Mouse (Mus musculus) olfactory bulb, adult 2 months (tissue): ENCODE measurements around the gene Hist1h2af.

ENCODE experiments used
- CTCF ChIP-seq: fragments of 200-500 bp; IDR thresholded peaks from 2 replicates; pipeline ENCODE4 v1.5.1; 2012; ENCODE audit warnings: low read depth, mild to moderate bottlenecking, low read length, moderate library complexity; ENCODE audit not compliant: insufficient read depth
- POLR2A ChIP-seq: fragments of 200-500 bp; IDR thresholded peaks from 2 replicates; pipeline ENCODE4 v1.6.1; 2012; ENCODE audit warnings: mild to moderate bottlenecking, low read depth, low read length, moderate library complexity; ENCODE audit not compliant: insufficient read depth

- TF ChIP-seq CTCF, result no peak
- TF ChIP-seq POLR2A, result no peak
Measured at GRCm38 (mm10) chr13:23500424-23501200, 33.1 kb upstream of the Hist1h2af start.
